Mouse (Mus musculus) CH12.LX (cell line): ENCODE results near the gene Trnt1.

Source experiments
- CHD1 ChIP-seq: IDR thresholded peaks from 2 replicates; pipeline ENCODE4 v1.6.1; 2012; ENCODE audit warnings: low read depth, low read length, improper control_type of control experiment, inconsistent platforms
- CTCF ChIP-seq, 2 experiments: IDR thresholded peaks in 1 of 2; conservative IDR thresholded peaks in 1 of 2; 2 replicates each; pipeline ENCODE4 v1.5.1; 2011 to 2012; ENCODE audit warnings: low read depth in 2 of 2, low read length in 2 of 2, improper control_type of control experiment in 1 of 2, inconsistent platforms in 1 of 2, mild to moderate bottlenecking in 1 of 2, moderate library complexity in 1 of 2
- ELF1 ChIP-seq: IDR thresholded peaks from 2 replicates; pipeline ENCODE4 v1.6.1; 2014; ENCODE audit warnings: low read depth, mild to moderate bottlenecking, inconsistent platforms, low read length, improper control_type of control experiment
- EP300 ChIP-seq: IDR thresholded peaks from 2 replicates; pipeline ENCODE4 v1.6.1; 2011; ENCODE audit warnings: low read length, improper control_type of control experiment
- HCFC1 ChIP-seq: IDR thresholded peaks from 2 replicates; pipeline ENCODE4 v1.6.1; 2012; ENCODE audit warnings: low read depth, mild to moderate bottlenecking, inconsistent platforms, low read length, improper control_type of control experiment
- RCOR1 ChIP-seq: conservative IDR thresholded peaks from 2 replicates; pipeline ENCODE4 v1.6.1; 2012; ENCODE audit warnings: low read depth, mild to moderate bottlenecking, inconsistent platforms, low read length, improper control_type of control experiment
- USF1 ChIP-seq: IDR thresholded peaks from 2 replicates; pipeline ENCODE4 v1.6.1; 2014; ENCODE audit warnings: low read depth, mild to moderate bottlenecking, inconsistent platforms, low read length, improper control_type of control experiment

DNA sequence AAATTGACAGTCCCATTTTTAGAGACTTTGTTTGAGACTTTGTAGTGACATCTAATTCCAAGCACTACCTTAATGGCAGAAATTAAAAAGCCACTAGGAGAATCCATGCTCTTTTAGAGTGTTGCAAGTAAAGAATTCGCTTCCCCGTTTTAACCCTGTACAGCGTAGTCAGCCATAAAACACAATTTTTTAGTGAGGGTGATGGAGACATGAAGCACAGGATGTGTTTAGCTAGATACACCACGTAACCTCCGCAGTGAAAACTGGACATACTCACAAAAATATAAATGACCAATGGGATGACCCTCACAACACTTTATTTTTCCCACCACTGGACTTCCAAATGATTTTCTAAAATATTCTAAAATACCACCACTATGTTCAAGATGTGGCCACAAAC, 21.7 kb upstream of the Trnt1 start:
- no peak for TF ChIP-seq ELF1
- no peak for TF ChIP-seq CTCF (conservative IDR thresholded peaks at IDR 0.05 in 1 of 2, IDR thresholded peaks at IDR 0.05 in 1 of 2; ENCODE audit: low read depth in 2 of 2, low read length in 2 of 2)
- TF ChIP-seq HCFC1, result no peak
- TF ChIP-seq EP300, result 0 out of 2 replicates have a peak, but pooled peaks have one; percentile 8
- peak; percentile 93 for TF ChIP-seq CHD1
- no peak for TF ChIP-seq USF1
- TF ChIP-seq RCOR1, result no peak
